Mouse (Mus musculus) gastrocnemius, postnatal 10 days (tissue): ENCODE data around the gene Rftn2. TPM values are rescaled to one million over a fixed set of nuclear protein-coding genes. Genes with fewer than 3 reads are reported as not detected.

Experiments used
- DNase-seq: peaks from one replicate; pipeline ENCODE4 v3.0.0; 2021; ENCODE audit warnings: mixed read lengths
- total RNA-seq, 2 experiments: library from RNA; stranded (reverse); gene quantifications; 2 replicates each; pipeline ENCODE4 v1.2.3; 2021

Gene Rftn2
- total RNA-seq, 2 experiments from 2014 or later: 12.6 to 17.3 TPM

DNA sequence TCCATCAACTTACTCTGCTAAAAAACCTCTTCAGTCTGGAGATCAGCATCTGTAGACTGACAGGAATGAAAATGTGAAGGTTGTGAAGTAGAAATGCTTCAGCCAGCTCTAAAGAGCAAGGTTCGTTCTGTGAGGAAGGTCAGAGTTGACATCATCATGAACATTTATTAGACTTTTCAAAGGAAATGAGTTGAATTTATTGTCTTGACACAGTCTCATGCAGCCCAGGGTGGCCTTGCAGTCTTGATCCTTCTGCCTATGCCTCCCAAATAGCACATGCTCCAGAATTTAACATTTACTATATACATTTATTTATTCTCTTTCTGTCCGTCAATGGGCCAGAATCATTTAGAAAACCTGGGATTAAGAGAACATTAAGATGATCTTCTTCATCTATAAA, 103.0 kb downstream of the Rftn2 start:
- DNase-seq: no peak

GRCm38 (mm10) chr1:55123046-55123445, 103.5 kb downstream of the Rftn2 start:
- no peak for DNase-seq

Other genes with a start within 250 kb of the Rftn2 start
- gene Sf3b1, start 199.3 kb downstream of the Rftn2 start, total RNA-seq: 10 to 100 TPM; 70.2 to 89.8 TPM
- gene Coq10b, start 174.0 kb downstream of the Rftn2 start, total RNA-seq: 10 to 100 TPM in 1 of 2 experiments, 1 to 10 TPM in 1; 9.5 to 11.3 TPM
- 100 to 1,000 TPM in 1 of 2 experiments, 10 to 100 TPM in 1; 83.6 to 101 TPM for gene Hspe1, start 138.7 kb downstream of the Rftn2 start, total RNA-seq
- gene Hspd1, start 138.5 kb downstream of the Rftn2 start, total RNA-seq: 100 to 1,000 TPM; 176 to 188 TPM
- gene Mob4, start 95.6 kb downstream of the Rftn2 start, total RNA-seq: 10 to 100 TPM; 45.3 to 48.0 TPM
- 1 to 10 TPM; 3.8 to 4.0 TPM for gene Mars2, start 10.4 kb upstream of the Rftn2 start, total RNA-seq
- gene Boll, start 136.7 kb upstream of the Rftn2 start, total RNA-seq: under 1 TPM in 1 of 2 experiments, not detected in 1; 0.34 TPM
- gene Plcl1, start 179.1 kb upstream of the Rftn2 start, total RNA-seq: 1 to 10 TPM; 7.4 to 7.7 TPM